Mouse (Mus musculus) liver, embryonic 14.5 days (tissue): Measurements from ENCODE around the gene E130308A19Rik. TPM values are rescaled to one million over a fixed set of nuclear protein-coding genes. Genes with fewer than 3 reads are reported as not detected.

Source experiments
- ATAC-seq: fragments of 200-750 bp; cut with Nextera tagmentation; 2 replicates; pipeline ENCODE4 v1.8.0; 2017; ENCODE audit warnings: moderate number of reproducible peaks, mild to moderate bottlenecking, moderate library complexity; ENCODE audit not compliant: insufficient read depth
- DNase-seq, 3 experiments: peaks; one replicate each; pipeline ENCODE4 v3.0.0-alpha.2; 2012 to 2013; ENCODE audit warnings: low read depth in 3 of 3, low spot score in 3 of 3
- H3K27ac ChIP-seq: fragments of 300-500 bp; sonication (generic); 2 replicates; pipeline ENCODE4 v1.5.1; 2014; ENCODE audit warnings: moderate library complexity, mild to moderate bottlenecking, control low read depth, inconsistent platforms
- H3K27me3 ChIP-seq: fragments of 300-500 bp; sonication (generic); 2 replicates; pipeline ENCODE4 v1.6.1; 2014; ENCODE audit warnings: mild to moderate bottlenecking, low read length, moderate library complexity; ENCODE audit not compliant: control insufficient read depth, insufficient read depth
- H3K36me3 ChIP-seq: fragments of 300-500 bp; sonication (generic); replicated peaks from 2 replicates; pipeline ENCODE4 v1.6.1; 2014; ENCODE audit warnings: low read depth; ENCODE audit not compliant: control insufficient read depth, insufficient read depth
- H3K4me1 ChIP-seq, 2 experiments: fragments of 200-500 bp in 1 of 2; fragments of 300-500 bp in 1 of 2; sonication (generic) in 1 of 2; replicated peaks; 2 replicates each; pipeline ENCODE4 v1.6.1; 2012 to 2014; ENCODE audit warnings: antibody characterized with exemption in 1 of 2, inconsistent platforms in 1 of 2, low read length in 1 of 2; ENCODE audit not compliant: control insufficient read depth in 2 of 2, insufficient read depth in 2 of 2
- H3K4me2 ChIP-seq: fragments of 300-500 bp; sonication (generic); 2 replicates; pipeline ENCODE4 v1.6.1; 2014; ENCODE audit warnings: low read depth, mild to moderate bottlenecking, control low read depth, moderate library complexity
- H3K4me3 ChIP-seq, 2 experiments: fragments of 200-500 bp in 1 of 2; fragments of 300-500 bp in 1 of 2; sonication (generic) in 1 of 2; 2 replicates each; pipeline ENCODE4 v1.5.1; 2012 to 2014; ENCODE audit warnings: low read depth in 2 of 2, low read length in 2 of 2, mild to moderate bottlenecking in 2 of 2, control low read depth in 1 of 2, inconsistent platforms in 1 of 2, moderate library complexity in 1 of 2; ENCODE audit not compliant: insufficient read depth in 1 of 2
- H3K9ac ChIP-seq: fragments of 300-500 bp; sonication (generic); replicated peaks from 2 replicates; pipeline ENCODE4 v1.6.1; 2014; ENCODE audit warnings: mild to moderate bottlenecking, control low read depth, moderate library complexity
- H3K9me3 ChIP-seq: fragments of 300-500 bp; sonication (generic); 2 replicates; pipeline ENCODE4 v1.6.1; 2016; ENCODE audit warnings: low read length, mixed read lengths; ENCODE audit not compliant: control insufficient read depth
- CTCF ChIP-seq: IDR thresholded peaks from 2 replicates; pipeline ENCODE4 v1.5.1; 2016; ENCODE audit warnings: antibody characterized with exemption, low read depth, control low read depth
- EP300 ChIP-seq: IDR thresholded peaks from 2 replicates; pipeline ENCODE4 v1.6.1; 2016; ENCODE audit warnings: antibody characterized with exemption, low read depth
- WGBS: fragments of 180-500 bp; shearing (Covaris S2); extraction: QIAGEN DNeasy Blood & Tissue Kit; methylation state at CpG from one replicate; pipeline ENCODE4 v1.1.7; 2014; ENCODE audit not compliant: insufficient replicate concordance; 5-methylcytosine and 5-hydroxymethylcytosine counted together
- polyA plus RNA-seq, 2 experiments: library from polyadenylated mRNA; depleted of rRNA in 1 of 2; stranded (reverse) in 1 of 2; unstranded in 1 of 2; fragments of >200 nt; fragmentation: Nextera tagmentation in 1 of 2; extraction: Ambion mirVana in 1 of 2; gene quantifications; 2 replicates each; pipeline versions ENCODE4 v1.2.1 to v1.2.3; 2012 to 2014

Gene E130308A19Rik
- polyA plus RNA-seq, 2 experiments, result 2.8 to 5.7 TPM

DNA sequence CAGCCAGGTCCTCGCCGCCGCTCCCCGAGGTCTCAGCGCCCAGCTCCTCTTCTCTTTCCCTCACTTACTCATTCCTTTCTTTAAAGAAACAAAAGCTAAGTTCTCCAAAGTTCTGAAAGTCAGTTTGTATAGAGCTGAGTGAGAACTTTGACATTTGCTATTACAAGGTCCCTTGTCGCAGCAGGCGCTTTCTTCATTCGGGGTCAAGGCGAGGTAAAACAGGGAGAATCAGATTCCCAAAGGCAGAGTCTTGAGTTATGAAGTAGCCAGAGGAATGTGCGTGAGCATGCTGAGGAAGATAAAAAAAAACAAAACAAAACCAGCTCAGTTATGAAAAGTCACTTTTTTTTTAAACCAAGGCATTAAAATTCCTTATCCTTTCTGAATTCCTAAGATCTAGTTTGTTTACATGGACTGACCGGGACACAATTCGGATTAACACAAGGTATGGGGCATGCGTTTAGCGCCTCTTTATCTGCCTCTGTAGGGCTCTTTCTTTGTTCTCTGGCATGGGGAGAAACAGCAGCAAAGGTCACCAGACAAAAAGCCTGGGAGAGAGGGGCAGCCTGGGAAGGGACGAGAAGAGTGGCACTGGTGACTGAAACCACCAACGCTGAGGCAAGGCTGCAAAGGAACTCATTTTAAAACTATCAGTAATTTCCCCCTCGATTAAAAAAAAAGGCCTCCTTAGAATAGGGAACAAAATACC is 146.3 kb downstream of the E130308A19Rik start:
- H3K4me1 ChIP-seq, result no peaks in the 10 kb centered on the region
- H3K27ac ChIP-seq, result no peak overlapping the region
- H3K9me3 ChIP-seq, result no peaks in the 10 kb centered on the region
- H3K27me3 ChIP-seq, result no peaks in the 10 kb centered on the region
- TF ChIP-seq EP300, result no peak
- no peak for TF ChIP-seq CTCF
- WGBS, result 85% methylated on average over 17 of the region's 17 CpGs
- no peak overlapping the region for H3K4me3 ChIP-seq
- DNase-seq (no peak), ATAC-seq (no peak)
- no peak overlapping the region for H3K9ac ChIP-seq
- peaks cover 33% of the 10 kb centered on the region for H3K36me3 ChIP-seq
- H3K4me2 ChIP-seq, result no peak overlapping the region

- ATAC-seq, result no peak
- Histone ChIP-seq H3K4me2 (no peak overlapping the region), H3K9ac (no peak overlapping the region), H3K9me3 (no peaks in the 10 kb centered on the region), H3K36me3 (peaks cover 14% of the 10 kb centered on the region), H3K4me1 (peaks cover 0 to 8% of the 10 kb centered on the region in 2 experiments; a peak in 2 of 4 replicates), H3K27ac (no peak overlapping the region), H3K4me3 (no peak overlapping the region), H3K27me3 (no peaks in the 10 kb centered on the region)
- 58% methylated on average over 3 of the region's 3 CpGs for WGBS
- TF ChIP-seq EP300, result no peak
- TF ChIP-seq CTCF, result no peak
- no peak for DNase-seq
Observed at GRCm38 (mm10) chr4:59777828-59778227, 151.8 kb downstream of the E130308A19Rik start.

DNA sequence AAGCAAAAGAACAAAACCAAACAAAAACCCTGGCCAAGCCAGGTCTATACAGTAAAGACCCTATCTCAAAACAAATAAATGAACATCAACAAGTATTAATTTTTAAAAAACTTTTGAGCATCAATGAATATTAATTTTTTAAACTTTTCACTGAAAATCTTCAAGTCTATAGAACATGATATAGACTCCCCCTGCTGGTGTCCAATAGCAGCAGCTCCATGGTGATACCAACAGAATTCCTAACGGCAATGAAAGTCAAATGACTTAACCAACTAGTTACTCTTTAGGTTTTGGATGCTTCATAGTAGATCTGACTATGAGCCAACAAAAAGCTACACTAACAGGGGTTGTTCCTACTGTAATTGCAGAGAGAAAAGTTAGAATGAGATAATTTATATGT is 154.6 kb downstream of the E130308A19Rik start:
- Histone ChIP-seq H3K4me2 (no peak overlapping the region), H3K9me3 (no peaks in the 10 kb centered on the region), H3K4me3 (no peak overlapping the region), H3K9ac (no peak overlapping the region), H3K36me3 (no peaks in the 10 kb centered on the region; the same call in 1 of the 2 replicates), H3K4me1 (peaks cover 0 to 11% of the 10 kb centered on the region in 2 experiments; a peak in 2 of 4 replicates), H3K27me3 (no peaks in the 10 kb centered on the region), H3K27ac (no peak overlapping the region)
- TF ChIP-seq CTCF (peak; percentile 32; the same call in 1 of the 2 replicates), EP300 (no peak)
- DNase-seq (no peak), ATAC-seq (no peak)
- WGBS, result 46% methylated on average over 1 of the region's 1 CpGs

DNA sequence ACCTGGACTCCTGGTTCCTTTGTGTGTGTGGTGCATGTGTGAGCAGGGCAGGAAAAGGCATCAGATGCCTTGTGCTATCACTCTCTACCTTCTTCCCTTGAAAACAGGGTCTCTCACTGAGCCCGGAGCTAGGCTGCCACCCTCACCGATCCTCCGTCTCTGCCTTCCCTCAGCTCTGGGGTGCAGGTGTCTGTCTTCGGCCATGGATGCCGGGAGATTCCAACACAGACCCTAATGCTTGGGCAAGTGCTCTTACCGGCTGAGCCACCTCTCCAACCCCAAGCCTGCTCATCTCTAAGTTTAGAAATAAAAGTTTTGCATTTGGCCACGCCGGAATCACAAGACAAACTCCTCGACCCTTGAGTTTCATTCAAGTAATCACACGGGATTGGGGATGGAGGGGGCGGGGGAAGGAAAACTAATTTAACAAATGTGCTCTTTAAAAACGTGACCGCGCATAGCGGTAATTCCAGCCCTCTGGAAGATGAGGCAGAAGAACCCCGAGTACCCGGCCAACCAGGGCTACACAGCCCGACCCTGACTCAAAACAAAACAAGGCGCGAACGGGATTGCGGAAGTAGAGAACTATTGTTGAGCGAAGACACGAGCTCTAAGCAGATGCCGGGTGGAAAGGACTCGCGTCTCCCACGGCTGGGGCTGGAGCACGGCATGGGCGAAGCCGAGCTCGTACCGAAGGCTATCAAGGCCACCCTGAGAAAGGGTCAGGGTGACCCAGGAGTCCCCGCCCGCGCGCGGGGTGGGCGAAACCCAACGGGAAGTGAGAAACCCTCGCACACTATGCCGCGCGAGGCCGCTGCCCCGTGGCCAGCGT is 157.1 kb downstream of the E130308A19Rik start:
- Histone ChIP-seq H3K9ac (peak overlapping the region; percentile 90), H3K9me3 (no peaks in the 10 kb centered on the region), H3K4me3 (peak overlapping the region; percentile 88 to 98), H3K4me2 (peak overlapping the region; percentile 96), H3K4me1 (peaks cover 0 to 9% of the 10 kb centered on the region in 2 experiments; a peak in 2 of 4 replicates), H3K36me3 (no peaks in the 10 kb centered on the region; the same call in 1 of the 2 replicates), H3K27ac (peak overlapping the region; percentile 34; the same call in 1 of the 2 replicates), H3K27me3 (no peaks in the 10 kb centered on the region)
- TF ChIP-seq EP300, result no peak
- 0 out of 2 replicates have a peak, but pooled peaks have one; percentile 1 for TF ChIP-seq CTCF
- WGBS, result under 1% methylated on average over 47 of the region's 47 CpGs
- DNase-seq (no peak), ATAC-seq (peak; percentile 40)

DNA sequence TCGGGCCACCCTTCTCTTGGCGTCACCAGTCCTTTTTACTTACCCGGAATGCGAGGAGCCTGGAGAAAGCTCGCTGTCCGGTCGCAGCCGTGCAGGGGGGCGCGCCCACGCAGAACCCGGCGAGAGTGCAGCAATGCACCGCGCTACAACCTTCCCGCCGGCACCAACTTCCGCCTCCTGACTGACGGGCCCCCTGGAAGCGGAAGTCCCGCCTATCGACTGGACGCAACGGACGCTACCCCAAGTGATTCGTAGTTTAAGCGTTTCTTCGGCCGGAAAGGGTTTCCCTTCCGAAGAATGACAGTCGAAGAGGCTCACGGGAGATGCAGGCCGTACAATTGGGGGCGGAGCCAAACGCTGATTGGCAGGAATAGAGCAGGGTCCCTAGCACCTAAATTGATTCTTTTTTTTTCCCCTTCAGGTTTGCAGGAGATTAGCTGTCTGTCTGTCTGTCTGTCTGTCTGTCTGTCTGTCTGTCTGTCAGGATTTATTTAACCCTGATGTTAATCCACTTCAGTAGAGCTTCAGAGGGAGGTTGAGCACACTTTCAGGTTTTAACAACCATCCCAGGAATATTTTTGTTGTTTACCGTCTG is 157.8 kb downstream of the E130308A19Rik start:
- H3K27me3 ChIP-seq, result no peaks in the 10 kb centered on the region
- peaks cover 0 to 9% of the 10 kb centered on the region in 2 experiments; a peak in 2 of 4 replicates for H3K4me1 ChIP-seq
- no peaks in the 10 kb centered on the region for H3K9me3 ChIP-seq
- 1% methylated on average over 36 of the region's 36 CpGs for WGBS
- peak overlapping the region; percentile 96 for H3K4me2 ChIP-seq
- peak; percentile 97 for DNase-seq
- peak overlapping the region; percentile 90 for H3K9ac ChIP-seq
- H3K27ac ChIP-seq, result peak overlapping the region; percentile 34; the same call in 1 of the 2 replicates
- TF ChIP-seq EP300 (no peak), CTCF (no peak)
- H3K36me3 ChIP-seq, result no peaks in the 10 kb centered on the region; the same call in 1 of the 2 replicates
- peak overlapping the region; percentile 88 to 98 for H3K4me3 ChIP-seq
- peak; percentile 98 for ATAC-seq
